Mouse (Mus musculus): ENCODE results near the gene Mertk.

GRCm38 (mm10) chr2:128786795-128787194 lies 88.0 kb downstream of the Mertk start:
- TF ChIP-seq CTCF (IDR thresholded peaks at IDR 0.05; ENCODE audit: low read depth), result no peak
- TF ChIP-seq EP300 (IDR thresholded peaks at IDR 0.05; ENCODE audit: low read depth), result no peak

All from liver, embryonic 14.5 days (tissue).